Mouse (Mus musculus): Measurements from ENCODE around the gene Slc12a6. TPM values are rescaled to one million over a fixed set of nuclear protein-coding genes. Genes with fewer than 3 reads are reported as not detected.

Gene Slc12a6
- polyA plus RNA-seq, 1 experiment from 2014 or later, result 14.4 TPM

DNA sequence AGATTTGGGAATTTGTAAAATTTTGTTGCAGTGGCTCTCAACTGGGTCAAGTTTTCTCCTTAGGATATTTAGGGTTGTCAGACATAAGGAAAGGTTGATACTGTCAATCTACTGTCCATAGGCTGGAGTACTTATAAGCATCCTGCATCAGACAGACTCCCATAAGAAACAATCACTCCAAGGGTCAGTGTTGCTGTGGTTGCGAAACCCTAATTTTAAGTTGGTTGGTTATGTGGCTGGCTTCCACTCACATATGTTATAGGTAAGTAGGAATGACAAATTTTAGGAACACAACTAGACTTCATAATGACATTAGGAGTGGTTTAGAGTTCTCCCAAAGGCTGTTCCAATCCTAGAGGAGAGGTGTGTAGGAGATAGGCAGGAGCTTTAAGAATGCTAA is 115.6 kb downstream of the Slc12a6 start:
- Histone ChIP-seq H3K4me3 (ENCODE audit: low read depth, low read length) (no peak overlapping the region), H3K9ac (ENCODE audit: low read length) (no peak overlapping the region), H3K9me3 (ENCODE audit: control insufficient read depth, low read length) (no peaks in the 10 kb centered on the region), H3K36me3 (ENCODE audit: control insufficient read depth, insufficient read depth, low read length) (no peaks in the 10 kb centered on the region), H3K27me3 (ENCODE audit: control insufficient read depth, insufficient read depth, low read length) (no peaks in the 10 kb centered on the region), H3K27ac (ENCODE audit: low read depth, low read length) (no peak overlapping the region), H3K4me2 (no peak overlapping the region), H3K4me1 (ENCODE audit: control insufficient read depth, insufficient read depth, low read length) (peaks cover 12% of the 10 kb centered on the region)
- 90% methylated on average over 1 of the region's 1 CpGs for WGBS
- no peak for ATAC-seq (ENCODE audit: low FRiP score)
- no peak for DNase-seq (ENCODE audit: low spot score, missing footprints)

DNA sequence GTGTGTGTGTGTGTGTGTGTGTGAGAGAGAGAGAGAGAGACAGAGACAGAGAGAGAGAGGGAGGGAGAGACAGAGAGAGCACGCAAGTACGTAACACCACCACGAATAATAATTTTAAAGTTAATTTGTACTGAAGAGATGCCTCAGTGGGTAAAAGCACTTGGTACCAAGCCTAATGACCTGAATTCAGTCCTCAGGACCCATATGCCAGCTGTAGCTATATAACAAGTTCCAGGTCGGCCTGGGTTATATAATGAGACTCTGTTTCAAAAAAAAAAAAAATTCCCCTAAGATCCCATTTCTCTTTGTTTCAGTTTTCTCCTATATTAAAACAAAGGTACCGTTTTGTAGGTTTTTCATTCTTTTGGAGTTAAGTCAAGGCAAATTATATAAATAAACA is 125.2 kb downstream of the Slc12a6 start:
- WGBS, result 94% methylated on average over 5 of the region's 5 CpGs
- H3K4me3 ChIP-seq (ENCODE audit: low read depth, low read length), result no peak overlapping the region
- no peak overlapping the region for H3K27ac ChIP-seq (ENCODE audit: low read depth, low read length)
- H3K4me1 ChIP-seq (ENCODE audit: control insufficient read depth, insufficient read depth, low read length), result no peaks in the 10 kb centered on the region
- no peaks in the 10 kb centered on the region for H3K9me3 ChIP-seq (ENCODE audit: control insufficient read depth, low read length)
- H3K36me3 ChIP-seq (ENCODE audit: control insufficient read depth, insufficient read depth, low read length), result no peaks in the 10 kb centered on the region
- H3K27me3 ChIP-seq (ENCODE audit: control insufficient read depth, insufficient read depth, low read length), result no peaks in the 10 kb centered on the region
- ATAC-seq (ENCODE audit: low FRiP score), result no peak
- DNase-seq (ENCODE audit: low spot score, missing footprints), result no peak
- H3K4me2 ChIP-seq, result no peak overlapping the region
- H3K9ac ChIP-seq (ENCODE audit: low read length), result no peak overlapping the region

DNA sequence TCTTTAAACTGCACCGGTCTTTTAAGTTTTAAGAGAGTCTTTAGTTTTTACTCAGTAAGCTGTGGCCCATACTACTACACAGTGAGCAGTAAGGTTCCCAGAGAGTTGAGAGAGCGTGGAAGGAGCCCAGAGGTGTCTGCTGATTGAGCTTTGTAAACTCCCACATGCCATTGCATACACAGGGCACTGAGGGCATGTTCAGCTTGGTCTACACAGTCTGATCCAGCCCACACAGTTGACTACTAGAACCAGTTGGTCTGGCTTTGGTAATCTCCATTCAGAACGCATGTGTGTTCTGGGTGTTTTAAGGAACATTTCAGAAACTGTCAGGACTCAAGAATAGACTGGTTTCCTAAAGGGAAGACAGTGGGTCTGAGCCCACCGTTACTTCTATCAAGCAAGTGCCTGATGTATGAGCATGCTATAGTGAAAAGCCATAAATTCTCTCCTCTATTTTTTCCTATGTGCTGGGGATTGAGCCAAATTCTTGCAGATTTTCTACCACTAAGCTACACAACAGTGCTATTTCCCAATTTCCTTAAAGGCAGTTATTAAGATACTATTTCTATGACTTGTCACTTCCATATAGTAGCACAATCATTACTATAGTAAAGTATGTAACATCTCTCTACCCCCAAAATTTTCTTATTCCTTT is 125.8 kb downstream of the Slc12a6 start:
- Histone ChIP-seq H3K9ac (ENCODE audit: low read length) (no peak overlapping the region), H3K36me3 (ENCODE audit: control insufficient read depth, insufficient read depth, low read length) (no peaks in the 10 kb centered on the region), H3K9me3 (ENCODE audit: control insufficient read depth, low read length) (no peaks in the 10 kb centered on the region), H3K27me3 (ENCODE audit: control insufficient read depth, insufficient read depth, low read length) (no peaks in the 10 kb centered on the region), H3K27ac (ENCODE audit: low read depth, low read length) (no peak overlapping the region), H3K4me3 (ENCODE audit: low read depth, low read length) (no peak overlapping the region), H3K4me1 (ENCODE audit: control insufficient read depth, insufficient read depth, low read length) (no peaks in the 10 kb centered on the region), H3K4me2 (no peak overlapping the region)
- 92% methylated on average over 4 of the region's 4 CpGs for WGBS
- no peak for ATAC-seq (ENCODE audit: low FRiP score)
- DNase-seq (ENCODE audit: low spot score, missing footprints), result no peak

DNA sequence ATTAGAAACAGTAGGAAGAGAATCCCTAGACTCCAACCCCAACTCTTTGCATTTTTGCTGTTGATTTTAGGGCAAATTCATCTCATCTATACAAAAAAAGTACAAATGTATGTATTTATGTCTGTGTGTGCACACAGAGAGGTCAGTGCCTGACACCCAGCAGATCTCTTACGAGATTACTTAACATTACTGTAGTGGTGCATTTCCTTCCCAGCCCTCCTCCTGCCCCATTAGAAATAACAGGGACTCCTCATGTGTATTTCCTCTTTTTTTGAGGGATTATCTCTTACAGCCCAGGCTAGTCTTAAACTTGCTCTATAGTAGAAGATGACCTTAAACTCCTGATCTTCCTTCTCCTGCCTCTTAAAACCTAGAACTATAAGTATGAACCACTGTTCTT is 127.1 kb downstream of the Slc12a6 start:
- no peak overlapping the region for H3K4me2 ChIP-seq
- H3K9ac ChIP-seq (ENCODE audit: low read length), result no peak overlapping the region
- no peak overlapping the region for H3K4me3 ChIP-seq (ENCODE audit: low read depth, low read length)
- ATAC-seq (ENCODE audit: low FRiP score), result no peak
- no peak for DNase-seq (ENCODE audit: low spot score, missing footprints)
- no peaks in the 10 kb centered on the region for H3K9me3 ChIP-seq (ENCODE audit: control insufficient read depth, low read length)
- no peaks in the 10 kb centered on the region for H3K36me3 ChIP-seq (ENCODE audit: control insufficient read depth, insufficient read depth, low read length)
- no peaks in the 10 kb centered on the region for H3K4me1 ChIP-seq (ENCODE audit: control insufficient read depth, insufficient read depth, low read length)
- no peak overlapping the region for H3K27ac ChIP-seq (ENCODE audit: low read depth, low read length)
- 95% methylated on average over 1 of the region's 1 CpGs for WGBS
- H3K27me3 ChIP-seq (ENCODE audit: control insufficient read depth, insufficient read depth, low read length), result no peaks in the 10 kb centered on the region

DNA sequence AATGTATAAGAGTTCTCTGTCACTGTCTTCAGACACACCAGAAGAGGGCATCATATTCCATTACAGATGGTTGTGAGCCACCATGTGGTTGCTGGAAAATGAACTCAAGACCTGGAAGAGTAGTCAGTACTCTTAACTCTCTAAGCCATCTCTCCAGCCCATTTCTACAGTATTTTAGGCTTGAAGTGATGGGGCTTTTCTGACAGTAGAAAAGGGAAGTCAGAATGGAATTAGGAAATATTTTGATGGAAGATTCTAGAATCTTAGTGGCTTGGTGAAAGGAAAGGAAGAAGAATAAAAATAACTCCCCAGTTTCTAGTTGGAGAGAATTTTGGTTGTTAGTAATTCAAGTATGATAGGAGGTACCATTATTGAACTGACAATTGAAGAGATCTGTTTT is 128.3 kb downstream of the Slc12a6 start:
- Histone ChIP-seq H3K4me2 (no peak overlapping the region), H3K4me1 (ENCODE audit: control insufficient read depth, insufficient read depth, low read length) (no peaks in the 10 kb centered on the region), H3K27ac (ENCODE audit: low read depth, low read length) (no peak overlapping the region), H3K36me3 (ENCODE audit: control insufficient read depth, insufficient read depth, low read length) (no peaks in the 10 kb centered on the region), H3K4me3 (ENCODE audit: low read depth, low read length) (no peak overlapping the region), H3K27me3 (ENCODE audit: control insufficient read depth, insufficient read depth, low read length) (no peaks in the 10 kb centered on the region), H3K9ac (ENCODE audit: low read length) (no peak overlapping the region), H3K9me3 (ENCODE audit: control insufficient read depth, low read length) (no peaks in the 10 kb centered on the region)
- DNase-seq (ENCODE audit: low spot score, missing footprints) (no peak), ATAC-seq (ENCODE audit: low FRiP score) (no peak)

DNA sequence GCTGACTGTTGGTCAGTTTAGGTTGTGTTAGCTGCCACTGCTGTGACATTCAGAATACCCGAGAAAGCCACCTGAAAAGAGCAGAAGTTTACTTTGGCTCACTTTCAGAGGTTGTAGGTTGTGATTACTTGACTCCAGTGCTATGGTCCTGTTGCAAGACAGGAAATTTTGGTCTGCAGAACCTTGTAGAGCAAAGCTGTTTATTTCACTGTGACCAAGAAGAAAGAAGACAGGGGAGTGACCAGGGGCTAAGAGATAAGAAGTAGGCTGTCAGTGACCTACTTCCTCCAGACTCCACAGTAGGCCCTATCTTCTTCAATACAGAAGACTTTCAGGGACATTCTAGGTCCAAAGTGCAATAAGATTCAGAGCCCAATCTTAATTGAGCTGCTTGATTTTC is 131.0 kb downstream of the Slc12a6 start:
- Histone ChIP-seq H3K27ac (ENCODE audit: low read depth, low read length) (no peak overlapping the region), H3K4me3 (ENCODE audit: low read depth, low read length) (no peak overlapping the region), H3K9ac (ENCODE audit: low read length) (no peak overlapping the region), H3K4me1 (ENCODE audit: control insufficient read depth, insufficient read depth, low read length) (no peaks in the 10 kb centered on the region), H3K9me3 (ENCODE audit: control insufficient read depth, low read length) (no peaks in the 10 kb centered on the region), H3K36me3 (ENCODE audit: control insufficient read depth, insufficient read depth, low read length) (no peaks in the 10 kb centered on the region), H3K4me2 (no peak overlapping the region), H3K27me3 (ENCODE audit: control insufficient read depth, insufficient read depth, low read length) (no peaks in the 10 kb centered on the region)
- DNase-seq (ENCODE audit: low spot score, missing footprints) (no peak), ATAC-seq (ENCODE audit: low FRiP score) (no peak)
- 72% methylated on average over 1 of the region's 1 CpGs for WGBS

DNA sequence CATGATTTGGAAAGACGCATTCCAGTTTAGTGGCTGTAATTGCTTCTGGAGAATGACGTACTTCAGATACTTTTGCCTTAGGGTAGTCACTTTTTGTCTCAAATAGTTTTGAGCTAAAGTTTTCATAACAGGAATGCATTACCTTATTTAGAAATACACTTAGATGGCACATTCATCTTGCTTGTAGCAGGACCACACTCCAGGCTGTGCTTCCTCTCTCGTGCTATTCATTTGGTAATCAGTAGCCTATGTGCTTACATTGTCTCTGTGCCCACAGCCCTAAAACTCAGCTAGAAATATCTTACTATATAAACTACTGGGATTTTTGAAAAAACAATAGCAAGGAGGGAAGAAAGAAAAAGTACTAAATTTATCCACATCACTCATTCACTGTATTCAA is 141.4 kb downstream of the Slc12a6 start:
- ATAC-seq (ENCODE audit: low FRiP score) (no peak), DNase-seq (ENCODE audit: low spot score, missing footprints) (no peak)
- Histone ChIP-seq H3K4me1 (ENCODE audit: control insufficient read depth, insufficient read depth, low read length) (no peaks in the 10 kb centered on the region), H3K27ac (ENCODE audit: low read depth, low read length) (no peak overlapping the region), H3K9me3 (ENCODE audit: control insufficient read depth, low read length) (no peaks in the 10 kb centered on the region), H3K4me3 (ENCODE audit: low read depth, low read length) (no peak overlapping the region), H3K4me2 (no peak overlapping the region), H3K27me3 (ENCODE audit: control insufficient read depth, insufficient read depth, low read length) (no peaks in the 10 kb centered on the region), H3K36me3 (ENCODE audit: control insufficient read depth, insufficient read depth, low read length) (no peaks in the 10 kb centered on the region), H3K9ac (ENCODE audit: low read length) (no peak overlapping the region)
- 91% methylated on average over 3 of the region's 3 CpGs for WGBS

Other genes with a start within 250 kb of the Slc12a6 start
- gene Olfr1311, start 241.4 kb upstream of the Slc12a6 start, polyA plus RNA-seq (2014; fragmentation: Nextera tagmentation; extraction: Ambion mirVana), result not detected in 2 replicates
- gene Olfr1312, start 215.6 kb upstream of the Slc12a6 start, polyA plus RNA-seq (2014; fragmentation: Nextera tagmentation; extraction: Ambion mirVana), result not detected in 2 replicates
- not detected in 2 replicates for gene Olfr1313, start 188.0 kb upstream of the Slc12a6 start, polyA plus RNA-seq (2014; fragmentation: Nextera tagmentation; extraction: Ambion mirVana)
- gene Olfr1314, start 169.0 kb upstream of the Slc12a6 start, polyA plus RNA-seq (2014; fragmentation: Nextera tagmentation; extraction: Ambion mirVana), result not detected in 2 replicates
- gene Olfr1315-ps1, start 150.4 kb upstream of the Slc12a6 start, polyA plus RNA-seq (2014; fragmentation: Nextera tagmentation; extraction: Ambion mirVana), result not detected in 2 replicates
- gene Olfr1316, start 130.8 kb upstream of the Slc12a6 start, polyA plus RNA-seq (2014; fragmentation: Nextera tagmentation; extraction: Ambion mirVana), result not detected in 2 replicates
- gene Olfr1317, start 125.5 kb upstream of the Slc12a6 start, polyA plus RNA-seq (2014; fragmentation: Nextera tagmentation; extraction: Ambion mirVana), result not detected in 2 replicates
- gene Olfr1318, start 111.6 kb upstream of the Slc12a6 start, polyA plus RNA-seq (2014; fragmentation: Nextera tagmentation; extraction: Ambion mirVana), result not detected in 2 replicates
- gene Lpcat4, start 26.4 kb upstream of the Slc12a6 start, polyA plus RNA-seq (2014; fragmentation: Nextera tagmentation; extraction: Ambion mirVana), result 8.9 and 9.3 TPM in 2 replicates
- not detected in 2 replicates for gene Nutm1, start 6.5 kb upstream of the Slc12a6 start, polyA plus RNA-seq (2014; fragmentation: Nextera tagmentation; extraction: Ambion mirVana)
- gene Nop10, start 3.9 kb upstream of the Slc12a6 start, polyA plus RNA-seq (2014; fragmentation: Nextera tagmentation; extraction: Ambion mirVana), result 160 and 161 TPM in 2 replicates
- gene Gm21985, start 489 bp downstream of the Slc12a6 start, polyA plus RNA-seq (2014; fragmentation: Nextera tagmentation; extraction: Ambion mirVana), result not detected in 2 replicates
- gene Emc4, start 102.2 kb downstream of the Slc12a6 start, polyA plus RNA-seq (2014; fragmentation: Nextera tagmentation; extraction: Ambion mirVana), result 112 and 115 TPM in 2 replicates
- gene Katnbl1, start 113.4 kb downstream of the Slc12a6 start, polyA plus RNA-seq (2014; fragmentation: Nextera tagmentation; extraction: Ambion mirVana), result 54.4 and 55.0 TPM in 2 replicates
- 11.2 and 12.0 TPM in 2 replicates for gene Emc7, start 189.2 kb downstream of the Slc12a6 start, polyA plus RNA-seq (2014; fragmentation: Nextera tagmentation; extraction: Ambion mirVana)
- gene Chrm5, start 214.9 kb downstream of the Slc12a6 start, polyA plus RNA-seq (2014; fragmentation: Nextera tagmentation; extraction: Ambion mirVana), result not detected in 2 replicates
- 6.7 and 6.9 TPM in 2 replicates for gene Aven, start 227.1 kb downstream of the Slc12a6 start, polyA plus RNA-seq (2014; fragmentation: Nextera tagmentation; extraction: Ambion mirVana)

Data from midbrain, embryonic 11.5 days (tissue).